In genomic region chr3:53248158-53248874, GRCm38 (mm10) we compare ENCODE assay signal across 24 mouse cellular contexts.
DNase-seq lines count a peak whose midpoint lies in the region; ATAC-seq lines count a peak whose summit lies in the region.
"Had no signal": no experiment of that assay in that cellular context is flagged by ENCODE, and none has a peak within 500 bp of the region (broad histone marks: within the 10 kb centered on the region; RNA-seq: fewer than 3 reads in every experiment).

No protein-coding gene starts in this region.

- WGBS in forebrain, embryonic 15.5 days: 15% methylated on average over 10 of the region's 10 CpGs
- WGBS in forebrain, embryonic 12.5 days: 13% methylated on average over 10 of the region's 10 CpGs
- 18% methylated on average over 10 of the region's 10 CpGs for WGBS in midbrain, embryonic 12.5 days
- 27% methylated on average over 10 of the region's 10 CpGs for WGBS in midbrain, embryonic 10.5 days
- 36% methylated on average over 10 of the region's 10 CpGs for WGBS in hindbrain, embryonic 13.5 days
- 14% methylated on average over 10 of the region's 10 CpGs for WGBS in midbrain, embryonic 16.5 days

- DNase-seq in midbrain, embryonic 10.5 days (ENCODE audit: low spot score): no peak
- DNase-seq in gastrocnemius, postnatal 4 days (ENCODE audit: low spot score in 2 of 2): no peak
- DNase-seq: adrenal gland, adult 8-10 months; cerebellum, adult 9-10 months; embryo, embryonic 11 days; gastrocnemius, postnatal 14 days; heart, adult 11 months; heart, postnatal 4 days; kidney, adult 11 months; kidney, postnatal 14 days; lung, postnatal 36 days; thymus, postnatal 4 days had no signal

- no peaks in the 10 kb centered on the region for H3K27me3 ChIP-seq in forebrain, embryonic 15.5 days
- no peaks in the 10 kb centered on the region for H3K27me3 ChIP-seq in forebrain, embryonic 12.5 days
- peaks cover 4% of the 10 kb centered on the region; the same call in 1 of the 2 replicates for H3K27me3 ChIP-seq in midbrain, embryonic 12.5 days
- H3K27me3 ChIP-seq in midbrain, embryonic 10.5 days (ENCODE audit: low read depth, poor library complexity, severe bottlenecking): no peaks in the 10 kb centered on the region
- H3K27me3 ChIP-seq in hindbrain, embryonic 13.5 days: no peaks in the 10 kb centered on the region
- H3K27me3 ChIP-seq in midbrain, embryonic 16.5 days (ENCODE audit: control insufficient read depth, insufficient read depth, low read depth, low read length): no peaks in the 10 kb centered on the region
- H3K27me3 ChIP-seq: heart, embryonic 15.5 days; limb, embryonic 13.5 days had no signal

- no peak overlapping the region for H3K4me2 ChIP-seq in forebrain, embryonic 15.5 days (replicated peaks)
- no peak overlapping the region for H3K4me2 ChIP-seq in forebrain, embryonic 12.5 days
- no peak overlapping the region for H3K4me2 ChIP-seq in midbrain, embryonic 12.5 days (replicated peaks)
- no peak overlapping the region for H3K4me2 ChIP-seq in hindbrain, embryonic 13.5 days
- H3K4me2 ChIP-seq in midbrain, embryonic 16.5 days (ENCODE audit: low read length): no peak overlapping the region; the same call in none of the 2 replicates
- H3K4me2 ChIP-seq: embryonic facial prominence, embryonic 12.5 days; heart, embryonic 15.5 days; limb, embryonic 13.5 days; liver, embryonic 11.5 days had no signal

- no peak overlapping the region for H3K4me3 ChIP-seq in forebrain, embryonic 15.5 days
- no peak overlapping the region for H3K4me3 ChIP-seq in forebrain, embryonic 12.5 days (replicated peaks)
- H3K4me3 ChIP-seq in midbrain, embryonic 12.5 days: no peak overlapping the region
- no peak overlapping the region for H3K4me3 ChIP-seq in midbrain, embryonic 10.5 days
- H3K4me3 ChIP-seq in hindbrain, embryonic 13.5 days: no peak overlapping the region
- no peak overlapping the region for H3K4me3 ChIP-seq in midbrain, embryonic 16.5 days (ENCODE audit: low read depth, low read length)
- H3K4me3 ChIP-seq: embryonic facial prominence, embryonic 12.5 days; heart, embryonic 10.5 days; heart, embryonic 15.5 days; limb, embryonic 13.5 days had no signal

- H3K27ac ChIP-seq in forebrain, embryonic 15.5 days (replicated peaks): 0 out of 2 replicates have a peak overlapping the region, but pooled peaks have one; percentile 14
- no peak overlapping the region; the same call in 1 of the 2 replicates for H3K27ac ChIP-seq in forebrain, embryonic 12.5 days
- no peak overlapping the region for H3K27ac ChIP-seq in midbrain, embryonic 12.5 days (replicated peaks)
- no peak overlapping the region for H3K27ac ChIP-seq in midbrain, embryonic 10.5 days (replicated peaks)
- H3K27ac ChIP-seq in hindbrain, embryonic 13.5 days: peak overlapping the region; percentile 23; the same call in 1 of the 2 replicates
- H3K27ac ChIP-seq in midbrain, embryonic 16.5 days (ENCODE audit: low read length): peak overlapping the region; percentile 69
- H3K27ac ChIP-seq: embryonic facial prominence, embryonic 12.5 days; heart, embryonic 10.5 days; heart, embryonic 15.5 days; limb, embryonic 13.5 days had no signal

- no peaks in the 10 kb centered on the region for H3K9me3 ChIP-seq in forebrain, embryonic 15.5 days
- H3K9me3 ChIP-seq in forebrain, embryonic 12.5 days: no peaks in the 10 kb centered on the region
- H3K9me3 ChIP-seq in midbrain, embryonic 12.5 days: 0 out of 2 replicates have a peak, but pooled peaks cover 3% of the 10 kb centered on the region
- peaks cover under 1% of the 10 kb centered on the region; the same call in 1 of the 2 replicates for H3K9me3 ChIP-seq in midbrain, embryonic 10.5 days (replicated peaks)
- H3K9me3 ChIP-seq in hindbrain, embryonic 13.5 days: 0 out of 2 replicates have a peak, but pooled peaks cover 2% of the 10 kb centered on the region
- H3K9me3 ChIP-seq in midbrain, embryonic 16.5 days (replicated peaks; ENCODE audit: control insufficient read depth, low read length, poor library complexity, severe bottlenecking): no peaks in the 10 kb centered on the region
- H3K9me3 ChIP-seq: embryonic facial prominence, embryonic 12.5 days; heart, embryonic 10.5 days; heart, embryonic 15.5 days; limb, embryonic 13.5 days had no signal

- peaks cover 5% of the 10 kb centered on the region for H3K4me1 ChIP-seq in forebrain, embryonic 15.5 days
- peaks cover 12% of the 10 kb centered on the region for H3K4me1 ChIP-seq in forebrain, embryonic 12.5 days
- H3K4me1 ChIP-seq in midbrain, embryonic 12.5 days: peaks cover 15% of the 10 kb centered on the region
- peaks cover 30% of the 10 kb centered on the region for H3K4me1 ChIP-seq in midbrain, embryonic 10.5 days
- H3K4me1 ChIP-seq in hindbrain, embryonic 13.5 days (replicated peaks): peaks cover 29% of the 10 kb centered on the region
- peaks cover 22% of the 10 kb centered on the region for H3K4me1 ChIP-seq in midbrain, embryonic 16.5 days (ENCODE audit: control insufficient read depth, insufficient read depth, low read length)

- ATAC-seq in forebrain, embryonic 15.5 days (replicated peaks): 0 out of 2 replicates have a peak, but pooled peaks have one; percentile 30
- ATAC-seq in forebrain, embryonic 12.5 days (ENCODE audit: low FRiP score): no peak
- 0 out of 2 replicates have a peak, but pooled peaks have one; percentile 38 for ATAC-seq in midbrain, embryonic 12.5 days (ENCODE audit: low FRiP score, low read depth)
- peak; percentile 37; the same call in 1 of the 2 replicates for ATAC-seq in hindbrain, embryonic 13.5 days (ENCODE audit: low FRiP score)
- ATAC-seq in midbrain, embryonic 16.5 days: peak; percentile 56
- ATAC-seq: inflammation-experienced regulatory T-cells, adult 6 months had no signal

- no peaks in the 10 kb centered on the region for H3K36me3 ChIP-seq in forebrain, embryonic 15.5 days
- H3K36me3 ChIP-seq in forebrain, embryonic 12.5 days (replicated peaks): no peaks in the 10 kb centered on the region
- H3K36me3 ChIP-seq in midbrain, embryonic 12.5 days: no peaks in the 10 kb centered on the region
- H3K36me3 ChIP-seq in midbrain, embryonic 10.5 days: no peaks in the 10 kb centered on the region
- H3K36me3 ChIP-seq in hindbrain, embryonic 13.5 days: no peaks in the 10 kb centered on the region
- no peaks in the 10 kb centered on the region for H3K36me3 ChIP-seq in midbrain, embryonic 16.5 days (ENCODE audit: control insufficient read depth, insufficient read depth, low read length)
- H3K36me3 ChIP-seq: embryonic facial prominence, embryonic 12.5 days; G1E; heart, embryonic 10.5 days; heart, embryonic 15.5 days; limb, embryonic 13.5 days had no signal

- H3K9ac ChIP-seq in forebrain, embryonic 15.5 days (replicated peaks): no peak overlapping the region
- no peak overlapping the region for H3K9ac ChIP-seq in forebrain, embryonic 12.5 days
- no peak overlapping the region for H3K9ac ChIP-seq in midbrain, embryonic 12.5 days (replicated peaks)
- no peak overlapping the region for H3K9ac ChIP-seq in hindbrain, embryonic 13.5 days
- H3K9ac ChIP-seq in midbrain, embryonic 16.5 days (ENCODE audit: low read depth, low read length): 0 out of 2 replicates have a peak overlapping the region, but pooled peaks have one; percentile 49
- H3K9ac ChIP-seq: embryonic facial prominence, embryonic 12.5 days; heart, embryonic 15.5 days; limb, embryonic 13.5 days had no signal

Comparison
In these comparisons a context has a peak if more than half of its experiments do, and no peak if none do; other contexts are left out.
1. H3K27ac ChIP-seq: peak in forebrain, embryonic 15.5 days (single experiment), hindbrain, embryonic 13.5 days (single experiment) and midbrain, embryonic 16.5 days (single experiment); none in forebrain, embryonic 12.5 days (single experiment), midbrain, embryonic 12.5 days (single experiment) and midbrain, embryonic 10.5 days (single experiment).